Mouse (Mus musculus) left cerebral cortex, postnatal 14 days (tissue): ENCODE measurements at regions not wholly inside any gene's neighbourhood (a gene's known extent, or its start where the extent isn't known, plus 50 kb on each side); places are given as distances from the start of the nearest gene placed in this dataset.
A peak's percentile ranks its signal among the peaks of the same experiment; 100 is the strongest.

Experiments
- DNase-seq, 2 experiments: peaks; one replicate each; pipeline ENCODE4 v3.0.0; 2021 to 2022; ENCODE audit warnings: low spot score in 2 of 2, mixed read lengths in 1 of 2
- intact Hi-C: fragments of 180-260 bp; cut with DNase I; formaldehyde crosslinking; loops from one replicate; pipeline ENCODE4 v1.15.1; 2025

GRCm38 (mm10) chr13:57230253-57230652, 334.5 kb upstream of the Trpc7 start:
- intact Hi-C loops, result no loop called here
- no peak for DNase-seq

- intact Hi-C loops, result no loop called here
- DNase-seq, result no peak
Measured at GRCm38 (mm10) chr13:57221092-57221491, 325.3 kb upstream of the Trpc7 start.

- intact Hi-C loops, result no loop called here
- DNase-seq, result no peak
Measured at GRCm38 (mm10) chr13:57216161-57216560, 320.4 kb upstream of the Trpc7 start.

- intact Hi-C loops, result no loop called here
- no peak for DNase-seq
Measured at GRCm38 (mm10) chr13:57212251-57212650, 316.5 kb upstream of the Trpc7 start.

- intact Hi-C loops, result no loop called here
- DNase-seq, result peak in 1 of 2 experiments; percentile 34
Measured at GRCm38 (mm10) chr13:57191195-57191594, 295.4 kb upstream of the Trpc7 start.

- no peak for DNase-seq
- intact Hi-C loops, result no loop called here
Measured at GRCm38 (mm10) chr13:57189246-57189645, 293.5 kb upstream of the Trpc7 start.

- intact Hi-C loops, result no loop called here
- DNase-seq, result no peak
Measured at GRCm38 (mm10) chr13:57186168-57186567, 290.4 kb upstream of the Trpc7 start.

GRCm38 (mm10) chr13:57170180-57170579, 274.4 kb upstream of the Trpc7 start:
- no peak for DNase-seq

DNA sequence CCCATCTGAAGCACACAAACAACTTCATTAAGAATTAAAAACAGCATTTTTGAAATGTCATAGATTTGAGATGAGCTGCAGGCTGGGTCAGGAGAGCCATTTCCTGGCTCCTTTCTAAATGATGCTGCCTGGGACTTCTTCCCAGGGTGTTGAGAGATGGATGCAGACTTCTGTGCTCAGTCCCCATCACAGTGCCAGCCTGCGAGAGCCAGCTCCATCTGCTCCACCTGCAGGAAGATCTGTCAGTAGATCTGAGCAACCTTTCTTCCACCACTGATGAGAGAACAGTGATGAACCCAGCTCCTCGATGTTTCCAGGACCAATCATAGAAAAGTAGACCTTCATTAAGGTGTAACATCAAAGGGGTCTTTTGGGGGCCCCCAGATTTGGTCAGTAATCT, 273.8 kb upstream of the Trpc7 start:
- DNase-seq, result no peak

More at GRCm38 (mm10) chr13:57170180-57170579, 274.4 kb upstream of the Trpc7 start:
- intact Hi-C loops, result no loop called here

GRCm38 (mm10) chr13:57165367-57165766, 269.6 kb upstream of the Trpc7 start:
- DNase-seq, result no peak
- intact Hi-C loops, result no loop called here

More for the DNA sequence above, 273.8 kb upstream of the Trpc7 start:
- intact Hi-C loops, result no loop called here

DNA sequence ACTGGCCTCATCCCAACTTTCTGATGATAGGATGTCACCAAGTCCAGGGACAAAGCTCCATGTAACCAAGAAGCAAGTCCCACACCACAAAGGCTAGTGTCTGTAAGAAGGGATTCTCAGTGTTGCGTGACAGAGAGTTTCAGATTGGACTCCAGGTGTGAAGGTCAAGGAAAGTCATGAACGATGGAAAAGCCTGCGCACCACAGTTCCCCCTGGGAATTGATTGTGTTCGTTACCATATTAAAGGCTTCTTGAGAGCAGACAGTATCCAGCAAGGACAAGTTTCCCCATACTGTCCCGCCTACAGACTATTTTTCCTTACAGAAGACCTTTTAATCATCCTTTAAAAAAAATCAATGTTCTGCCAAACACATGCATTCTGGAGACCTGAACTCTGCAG, 257.0 kb upstream of the Trpc7 start:
- intact Hi-C loops, result no loop called here

GRCm38 (mm10) chr13:57147623-57148022, 251.8 kb upstream of the Trpc7 start:
- peak in 1 of 2 experiments; percentile 38 for DNase-seq
- intact Hi-C loops, result no loop called here

More for the DNA sequence above, 257.0 kb upstream of the Trpc7 start:
- DNase-seq, result no peak

DNA sequence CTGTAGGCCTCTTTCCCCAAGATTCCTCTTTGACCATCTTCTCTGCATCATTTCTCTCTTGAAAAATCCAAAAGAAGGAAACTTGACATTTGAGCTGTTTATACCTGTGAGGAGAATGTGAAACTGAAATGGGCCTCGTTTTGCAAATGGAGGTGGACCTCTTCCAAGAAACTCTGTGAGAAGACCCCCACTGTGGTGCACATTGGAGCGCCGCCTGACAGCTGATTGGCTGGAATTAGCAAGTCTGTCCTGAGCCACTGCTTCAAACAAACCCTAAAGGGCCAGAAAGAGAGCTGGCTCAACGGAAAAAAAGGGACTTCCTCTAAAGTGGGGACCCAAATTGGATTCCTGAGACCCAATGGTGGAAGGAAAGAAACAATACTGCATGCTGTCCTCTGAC, 250.9 kb upstream of the Trpc7 start:
- DNase-seq, result no peak
- intact Hi-C loops, result no loop called here

- intact Hi-C loops, result no loop called here
Measured at GRCm38 (mm10) chr13:57145782-57146181, 250.0 kb upstream of the Trpc7 start.

GRCm38 (mm10) chr13:57142851-57143250, 247.1 kb upstream of the Trpc7 start:
- intact Hi-C loops, result no loop called here
- DNase-seq, result no peak

More at GRCm38 (mm10) chr13:57145782-57146181, 250.0 kb upstream of the Trpc7 start:
- DNase-seq, result no peak

GRCm38 (mm10) chr13:57142441-57142840, 246.6 kb upstream of the Trpc7 start:
- intact Hi-C loops, result no loop called here
- DNase-seq, result no peak

- DNase-seq, result no peak
- intact Hi-C loops, result no loop called here
Measured at GRCm38 (mm10) chr13:57115936-57116335, 220.1 kb upstream of the Trpc7 start.

GRCm38 (mm10) chr13:57107956-57108355, 212.2 kb upstream of the Trpc7 start:
- intact Hi-C loops, result no loop called here
- no peak for DNase-seq

- DNase-seq, result no peak
- intact Hi-C loops, result no loop called here
Measured at GRCm38 (mm10) chr13:57099601-57100000, 203.8 kb upstream of the Trpc7 start.

DNA sequence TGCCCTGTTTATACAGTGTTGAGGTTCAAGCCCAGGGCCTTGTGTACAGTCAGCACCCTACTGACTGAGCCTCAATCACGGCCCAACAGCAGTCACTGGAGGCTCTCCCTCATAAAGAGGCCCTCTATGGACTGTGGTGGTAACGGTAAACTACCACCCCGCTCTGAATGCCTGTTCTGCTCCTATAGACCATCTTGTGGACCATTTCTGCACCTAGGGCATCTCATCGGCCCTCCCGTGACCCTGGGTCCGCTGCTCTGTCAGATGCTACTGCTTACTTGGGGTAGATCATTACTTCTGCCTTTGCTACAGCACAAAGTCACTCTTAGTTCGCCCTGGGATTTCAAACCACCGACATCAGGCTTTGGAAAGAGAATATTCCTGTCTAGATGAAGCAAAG, 196.1 kb upstream of the Trpc7 start:
- intact Hi-C loops, result no loop called here
- no peak for DNase-seq

- intact Hi-C loops, result no loop called here
- DNase-seq, result peak; percentile 32 to 68
Measured at GRCm38 (mm10) chr13:57089381-57090075, 193.7 kb upstream of the Trpc7 start.

GRCm38 (mm10) chr13:57087966-57088365, 192.2 kb upstream of the Trpc7 start:
- DNase-seq, result no peak
- intact Hi-C loops, result no loop called here
